Mouse (Mus musculus) spleen, postnatal 14 days (tissue): Measurements from ENCODE around the gene Mat2a.

ENCODE experiments used
- DNase-seq, 2 experiments: peaks; one replicate each; pipeline ENCODE4 v3.0.0; 2021 to 2022; ENCODE audit warnings: low spot score in 2 of 2

Gene Mat2a

DNA sequence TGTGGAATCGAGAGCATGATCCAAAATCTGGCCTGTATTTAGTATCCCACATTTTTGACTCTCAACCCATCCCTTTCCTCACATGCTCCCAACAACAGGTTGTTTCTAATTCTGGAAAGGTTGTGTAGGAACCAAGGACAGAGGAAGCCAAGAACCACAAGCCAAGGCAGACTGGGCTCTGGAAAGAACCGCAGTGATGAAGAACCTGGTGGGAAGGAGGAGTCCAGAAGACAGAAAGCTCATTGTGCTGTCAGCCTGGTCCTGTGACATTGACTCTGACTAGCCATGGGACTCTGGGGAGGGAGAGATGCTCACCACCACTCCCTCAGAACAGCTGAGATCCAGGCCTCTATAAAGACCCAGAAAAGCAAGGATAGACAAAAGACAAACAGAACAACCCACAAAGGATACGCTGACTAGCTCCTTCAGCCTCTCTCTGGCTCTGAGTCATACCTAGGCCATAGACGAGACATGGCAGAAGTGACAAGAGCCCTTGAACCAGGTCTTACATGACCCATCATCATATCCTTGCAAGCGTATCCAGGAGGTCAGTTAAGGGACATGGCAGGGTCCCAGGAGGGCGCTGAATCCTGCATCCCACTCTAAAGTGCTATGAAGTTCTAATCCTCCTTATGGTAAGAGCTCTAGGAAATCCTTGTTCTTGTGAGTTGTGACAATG lies 56.1 kb downstream of the Mat2a start:
- DNase-seq, result no peak
